Mouse (Mus musculus) cerebellum, adult 11-12 months (tissue): ENCODE results near the gene Cnn1.

ENCODE experiments used
- DNase-seq: peaks from one replicate; pipeline ENCODE4 v3.0.0; 2022

Gene Cnn1

GRCm38 (mm10) chr9:22076223-22076622 is 22.8 kb upstream of the Cnn1 start:
- DNase-seq, result peak; percentile 38

- DNase-seq, result no peak
Measured at GRCm38 (mm10) chr9:22084667-22085021, 14.4 kb upstream of the Cnn1 start.

DNA sequence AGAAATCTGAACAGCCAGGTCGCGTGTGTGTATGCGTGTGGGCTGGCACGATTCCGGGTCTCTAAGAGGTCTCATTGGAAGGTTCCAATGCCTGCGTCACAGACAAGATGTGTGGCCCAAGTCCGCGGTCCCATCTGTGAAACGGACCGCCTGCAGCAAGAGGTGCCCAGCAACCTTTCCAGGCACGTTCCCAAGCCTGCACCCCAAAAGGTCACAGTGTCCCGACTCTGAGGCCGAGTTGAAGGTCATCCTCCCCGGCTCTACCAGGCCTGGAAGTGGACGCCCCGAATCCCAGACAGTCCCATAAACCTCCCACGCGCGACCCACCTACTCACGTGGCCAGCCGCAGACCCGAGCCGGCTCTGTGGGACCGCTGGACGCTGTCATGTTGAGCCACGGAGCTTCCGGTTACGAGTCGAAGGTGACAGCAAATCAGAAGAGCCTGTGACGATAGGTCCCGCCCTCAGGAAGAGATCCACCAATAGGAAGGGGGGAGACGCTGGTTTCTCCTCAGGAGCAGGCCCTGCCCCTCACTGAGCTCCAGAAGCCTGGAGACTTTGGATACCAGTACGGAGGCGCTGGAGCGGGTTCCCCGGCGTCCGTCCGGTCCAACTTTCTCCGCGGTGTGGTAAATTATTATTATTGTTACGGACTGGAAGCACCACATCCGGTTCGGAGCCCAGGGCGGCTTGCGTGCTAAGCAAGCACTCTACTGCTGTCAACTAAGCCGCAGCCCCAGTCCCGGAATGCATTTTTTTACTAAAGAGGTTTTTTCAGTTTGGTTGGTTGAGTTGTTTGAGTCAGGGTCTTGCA is 13.8 kb upstream of the Cnn1 start, which contains the start of gene Ecsit:
TSS of gene Ecsit (minus strand) at position 417 of the 813 bp plus-strand sequence.
- DNase-seq, result peak; percentile 97

DNA sequence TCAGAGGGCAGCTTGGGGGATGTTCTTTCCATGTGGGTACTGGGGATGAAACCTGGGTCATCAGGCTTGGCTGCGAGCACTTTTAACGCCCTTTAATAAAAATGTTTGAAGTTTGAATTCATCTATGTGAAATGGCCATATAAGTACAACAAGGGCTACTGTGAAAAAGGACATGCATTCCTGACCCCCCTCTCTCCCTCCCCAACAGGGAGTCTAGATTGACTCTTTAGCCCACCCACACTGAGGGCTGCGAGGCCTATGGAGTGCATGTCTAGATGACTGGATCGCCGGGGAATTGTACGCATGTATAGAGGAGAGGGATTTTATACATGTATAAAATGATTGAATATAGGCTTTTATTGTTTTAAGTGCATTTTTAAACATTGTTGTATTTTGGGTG is 13.0 kb upstream of the Cnn1 start:
- no peak for DNase-seq

GRCm38 (mm10) chr9:22087034-22087618 is 11.9 kb upstream of the Cnn1 start:
- no peak for DNase-seq

DNA sequence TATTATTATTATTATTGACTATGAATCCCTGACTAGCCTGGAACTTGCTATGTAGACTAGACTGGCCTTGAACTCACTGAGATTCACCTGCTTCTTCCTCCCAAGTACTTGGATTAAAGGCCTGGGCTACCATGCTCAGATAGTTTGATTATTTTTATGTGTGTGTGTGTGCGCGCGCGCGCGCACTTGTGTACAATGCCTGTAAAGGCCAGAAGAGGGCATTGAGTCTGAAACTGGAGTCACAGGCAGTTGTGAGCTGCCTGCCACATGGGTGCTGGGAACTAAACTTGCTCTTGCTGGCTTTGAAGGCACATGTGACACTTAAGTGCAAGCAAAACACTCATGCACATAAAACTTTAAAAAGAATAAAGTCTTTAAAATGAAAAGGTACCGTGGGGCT is 9.7 kb upstream of the Cnn1 start:
- DNase-seq, result no peak

- no peak for DNase-seq
Measured at GRCm38 (mm10) chr9:22089986-22090385, 9.0 kb upstream of the Cnn1 start.

DNA sequence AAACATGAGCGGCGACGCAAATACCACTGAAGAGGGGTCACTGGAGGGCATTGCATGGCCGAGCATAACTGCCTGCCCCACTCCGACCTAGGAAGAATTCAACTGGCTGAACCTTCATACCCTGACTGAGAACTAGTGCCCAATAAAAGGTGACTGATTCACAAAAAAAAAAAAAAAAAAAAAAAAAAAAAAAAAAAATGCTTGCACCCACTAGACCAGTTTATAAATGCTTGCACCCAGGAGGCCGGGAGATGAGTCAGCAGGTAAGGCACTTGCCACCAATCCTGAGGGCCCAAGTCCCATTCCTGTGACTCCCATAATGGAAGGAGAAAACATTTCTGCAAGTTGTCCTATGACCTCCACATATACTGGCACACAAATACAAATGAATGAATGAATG is 6.3 kb upstream of the Cnn1 start:
- DNase-seq, result no peak

- DNase-seq, result peak; percentile 78
Measured at GRCm38 (mm10) chr9:22095854-22096307, 3.1 kb upstream of the Cnn1 start.

GRCm38 (mm10) chr9:22099922-22100321 is 906 bp downstream of the Cnn1 start:
- no peak for DNase-seq

GRCm38 (mm10) chr9:22108194-22108593 is 9.2 kb downstream of the Cnn1 start:
- no peak for DNase-seq

DNA sequence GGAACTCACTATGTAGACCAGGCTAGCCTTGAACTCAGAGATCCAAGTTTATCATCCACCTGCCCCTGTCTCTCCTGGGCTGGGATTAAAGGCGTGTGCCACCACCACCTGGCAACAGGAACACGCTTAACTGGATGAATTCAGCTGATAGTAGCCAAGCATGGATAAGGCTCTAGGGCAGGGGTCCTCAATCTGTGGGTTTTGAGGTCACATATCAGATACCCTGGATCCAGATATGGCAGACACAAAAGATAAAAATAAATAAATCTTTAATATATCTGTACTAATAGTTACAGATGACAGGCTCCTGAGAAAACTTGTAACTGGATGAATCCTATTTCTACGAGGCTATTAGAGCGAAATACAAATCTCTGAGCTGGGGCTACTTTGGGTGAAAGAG is 16.6 kb downstream of the Cnn1 start:
- no peak for DNase-seq

GRCm38 (mm10) chr9:22116086-22116485 is 17.1 kb downstream of the Cnn1 start:
- DNase-seq, result peak; percentile 34

GRCm38 (mm10) chr9:22116740-22117426 is 17.9 kb downstream of the Cnn1 start, which contains the start of gene Elof1:
Gene Elof1 (minus strand): TSS chr9:22117172.
- DNase-seq, result peak; percentile 97

- peak; percentile 68 for DNase-seq
Measured at GRCm38 (mm10) chr9:22117754-22118456, 18.9 kb downstream of the Cnn1 start.

GRCm38 (mm10) chr9:22119543-22119942 is 20.5 kb downstream of the Cnn1 start:
- DNase-seq, result no peak

GRCm38 (mm10) chr9:22121545-22121944 is 22.5 kb downstream of the Cnn1 start:
- DNase-seq, result no peak

GRCm38 (mm10) chr9:22122005-22122404 is 23.0 kb downstream of the Cnn1 start:
- DNase-seq, result no peak

DNA sequence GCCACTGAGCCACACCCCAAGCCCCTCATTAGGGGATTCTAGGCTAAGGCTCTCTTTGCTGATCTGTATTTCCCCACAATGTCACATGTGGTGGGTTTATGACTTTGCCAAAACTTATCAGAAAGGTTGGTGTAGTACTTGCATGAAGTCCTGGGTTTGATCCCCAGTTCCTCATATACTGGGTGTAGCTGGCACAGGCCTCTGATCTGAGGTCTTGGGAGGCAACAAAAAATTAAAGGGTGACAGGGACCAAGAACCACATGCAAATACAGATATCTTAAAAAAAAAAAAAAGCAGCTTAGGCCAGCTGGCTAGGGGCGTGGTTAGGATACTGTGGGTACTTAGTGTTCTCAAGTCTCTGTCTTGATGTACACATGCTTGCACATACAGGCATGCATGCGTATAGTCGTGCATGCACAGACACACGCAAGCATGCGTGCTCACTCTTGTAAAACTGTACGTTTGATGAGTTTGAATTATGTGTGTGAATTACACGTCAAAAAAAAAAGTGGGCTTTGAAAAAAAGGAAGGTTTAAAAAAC is 24.1 kb downstream of the Cnn1 start:
- DNase-seq, result no peak

DNA sequence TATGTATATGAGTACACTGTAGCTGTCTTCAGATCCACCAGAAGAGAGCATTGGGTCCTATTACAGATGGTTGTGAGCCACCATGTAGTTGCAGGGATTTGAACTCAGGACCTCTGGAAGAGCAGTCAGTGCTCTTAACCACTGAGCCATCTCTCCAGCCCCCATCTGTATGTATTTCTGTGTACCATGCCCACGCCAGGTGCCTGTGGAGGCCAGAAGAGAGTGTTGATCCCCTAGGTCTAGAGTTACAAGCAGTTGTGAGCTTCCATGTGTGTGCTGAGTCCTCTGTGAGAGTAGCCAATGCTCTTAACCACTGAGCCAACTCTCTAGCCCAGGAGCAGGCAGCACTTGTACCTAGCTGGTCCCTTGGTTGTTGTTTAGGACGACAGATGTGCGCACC is 25.2 kb downstream of the Cnn1 start:
- DNase-seq, result no peak

DNA sequence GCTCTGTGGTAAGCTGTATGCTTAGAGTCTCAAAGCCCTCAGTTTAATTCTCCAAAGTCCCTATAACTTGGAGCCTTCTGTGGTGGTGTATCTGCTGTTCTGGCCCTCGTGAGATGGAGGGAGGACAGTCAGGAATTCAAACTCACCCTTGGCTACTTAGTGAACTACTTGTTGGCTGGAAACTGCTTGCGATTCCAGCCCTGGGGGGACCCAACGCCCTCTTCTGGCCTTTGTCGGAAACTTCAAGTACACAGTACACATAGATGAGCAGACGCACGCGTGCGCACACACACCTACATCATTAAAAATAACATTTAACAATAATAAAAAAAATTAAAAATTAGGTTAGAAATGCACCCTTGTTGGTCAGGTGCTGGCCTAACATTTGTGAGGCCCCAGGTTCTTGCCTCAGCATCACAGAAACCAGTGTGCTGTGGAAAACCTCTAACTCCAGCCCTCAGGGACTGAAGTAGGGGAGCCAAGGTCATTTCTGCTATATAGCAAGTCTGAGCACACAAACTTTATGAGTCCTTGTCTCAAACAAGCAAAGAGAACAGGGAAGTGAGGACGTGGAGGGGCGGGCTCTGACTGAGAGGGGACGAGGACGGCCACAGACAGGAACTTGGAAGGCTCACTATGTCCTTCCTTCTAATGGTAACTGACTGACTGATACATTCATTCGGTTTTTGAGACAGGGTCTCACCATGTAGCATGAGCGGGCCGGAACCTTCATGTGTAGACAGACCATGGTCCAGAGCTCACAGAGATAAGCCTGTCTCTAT is 26.4 kb downstream of the Cnn1 start:
- DNase-seq, result no peak
